Mouse (Mus musculus) cerebellum, adult 2 months (tissue): Measurements from ENCODE around the gene Adcy9.

Source experiments
- CTCF ChIP-seq: fragments of 200-500 bp; IDR thresholded peaks from 2 replicates; pipeline ENCODE4 v1.5.1; 2011; ENCODE audit warnings: low read depth, mild to moderate bottlenecking, control low read depth, low read length, moderate library complexity, borderline replicate concordance; ENCODE audit not compliant: insufficient read depth
- POLR2A ChIP-seq: fragments of 200-500 bp; IDR thresholded peaks from 2 replicates; pipeline ENCODE4 v1.6.1; 2011; ENCODE audit warnings: low read length, control low read depth, borderline replicate concordance; ENCODE audit not compliant: insufficient read depth

DNA sequence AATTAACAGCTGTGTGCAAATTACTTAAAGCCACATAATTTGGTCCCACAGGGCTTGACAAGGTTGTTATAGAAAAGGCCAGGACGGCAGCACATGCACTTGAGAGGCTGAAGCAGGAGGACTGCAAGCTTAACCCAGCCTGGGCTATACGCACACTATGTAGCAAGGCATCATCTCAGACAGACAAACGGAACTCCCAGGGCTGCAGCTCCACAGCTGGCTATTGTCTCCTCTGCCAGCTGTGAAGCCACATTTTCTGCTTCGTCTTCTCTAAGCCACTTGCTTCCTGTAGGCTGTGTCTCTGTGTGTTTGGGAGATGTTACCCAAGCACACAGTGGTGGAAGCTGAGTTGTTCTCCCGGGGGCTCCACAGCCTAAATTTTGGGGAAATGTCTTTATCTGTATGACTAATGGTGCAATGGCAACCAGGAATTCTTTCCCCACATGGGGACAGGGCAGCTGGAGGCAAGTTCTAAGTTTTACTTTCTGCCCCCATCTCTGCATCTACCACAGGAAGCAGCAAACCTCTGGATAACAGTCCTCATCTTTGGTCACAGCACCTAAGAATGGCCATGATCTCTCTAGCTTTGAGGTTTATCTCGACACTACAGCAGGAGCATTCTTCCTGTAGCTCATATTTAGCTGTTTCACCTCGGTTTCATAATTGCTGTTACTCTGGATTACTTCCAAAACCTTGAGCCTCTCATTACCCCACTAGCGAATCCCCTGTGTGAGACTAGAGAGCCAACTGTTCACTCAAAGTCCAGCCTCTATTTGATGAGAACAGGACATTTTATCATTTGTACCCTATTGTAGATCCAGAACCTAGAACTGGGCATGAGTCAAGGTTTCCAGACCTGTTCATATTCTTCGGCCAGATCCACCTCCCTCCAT is 6.1 kb downstream of the Adcy9 start:
- no peak for TF ChIP-seq CTCF
- TF ChIP-seq POLR2A = no peak
